Comparison of ENCODE assay signal across 9 mouse cellular contexts in genomic region chr5:105492367-105493246, GRCm38 (mm10). TPM values are rescaled to one million over a fixed set of nuclear protein-coding genes. Genes with fewer than 3 reads are reported as not detected.
A peak's percentile ranks its signal among the peaks of the same experiment; 100 is the strongest.
DNase-seq lines count a peak whose midpoint lies in the region; ATAC-seq lines count a peak whose summit lies in the region.
"Had no signal": no experiment of that assay in that cellular context is flagged by ENCODE, and none has a peak within 500 bp of the region (broad histone marks: within the 10 kb centered on the region; RNA-seq: fewer than 3 reads in every experiment).

No protein-coding gene starts in this region.

- peak overlapping the region; percentile 35 for H3K27ac ChIP-seq in hindbrain, embryonic 13.5 days
- H3K27ac ChIP-seq in hindbrain, embryonic 12.5 days = no peak overlapping the region
- no peak overlapping the region for H3K27ac ChIP-seq in kidney, embryonic 16.5 days (ENCODE audit: low read length)
- H3K27ac ChIP-seq in midbrain, embryonic 14.5 days (replicated peaks; ENCODE audit: low read depth, low read length) = no peak overlapping the region
- H3K27ac ChIP-seq: neural tube, embryonic 13.5 days had no signal

- H3K4me1 ChIP-seq in hindbrain, embryonic 13.5 days (replicated peaks) = peaks cover 38% of the 10 kb centered on the region
- peaks cover 31% of the 10 kb centered on the region for H3K4me1 ChIP-seq in hindbrain, embryonic 12.5 days
- peaks cover 22% of the 10 kb centered on the region; the same call in 1 of the 2 replicates for H3K4me1 ChIP-seq in kidney, embryonic 16.5 days (ENCODE audit: insufficient read depth, low read length)
- peaks cover 32% of the 10 kb centered on the region for H3K4me1 ChIP-seq in midbrain, embryonic 14.5 days (ENCODE audit: control insufficient read depth, insufficient read depth, low read length)

- peak; percentile 59 for DNase-seq in MEL-GATA-1-ER (ENCODE audit: extremely low read depth, low read depth)
- DNase-seq in midbrain, embryonic 14.5 days = peak; percentile 83
- DNase-seq in left cerebral cortex, postnatal 14 days (ENCODE audit: low spot score in 2 of 2) = no peak

- H3K4me3 ChIP-seq in hindbrain, embryonic 13.5 days = no peak overlapping the region
- H3K4me3 ChIP-seq in hindbrain, embryonic 12.5 days = no peak overlapping the region
- no peak overlapping the region for H3K4me3 ChIP-seq in kidney, embryonic 16.5 days (ENCODE audit: low read length)
- H3K4me3 ChIP-seq in midbrain, embryonic 14.5 days (replicated peaks; ENCODE audit: low read depth, low read length) = no peak overlapping the region
- H3K4me3 ChIP-seq: neural tube, embryonic 13.5 days had no signal

- ATAC-seq in hindbrain, embryonic 13.5 days (ENCODE audit: low FRiP score) = peak; percentile 28; the same call in 1 of the 2 replicates
- ATAC-seq in hindbrain, embryonic 12.5 days (ENCODE audit: low FRiP score) = no peak
- peak; percentile 16 for ATAC-seq in common myeloid progenitor, adult 5-6 weeks (replicated peaks; ENCODE audit: low read depth, poor library complexity, severe bottlenecking)
- ATAC-seq in kidney, embryonic 16.5 days (ENCODE audit: low FRiP score, low TSS enrichment) = 0 out of 2 replicates have a peak, but pooled peaks have one; percentile 44
- ATAC-seq in midbrain, embryonic 14.5 days (ENCODE audit: low FRiP score, low TSS enrichment) = peak; percentile 49; the same call in 1 of the 2 replicates
- ATAC-seq in frontal cortex, adult (ENCODE audit: low TSS enrichment) = no peak

- H3K9me3 ChIP-seq in hindbrain, embryonic 13.5 days = no peaks in the 10 kb centered on the region
- H3K9me3 ChIP-seq in hindbrain, embryonic 12.5 days (replicated peaks) = no peaks in the 10 kb centered on the region
- no peaks in the 10 kb centered on the region for H3K9me3 ChIP-seq in kidney, embryonic 16.5 days (ENCODE audit: low read length)
- no peaks in the 10 kb centered on the region for H3K9me3 ChIP-seq in midbrain, embryonic 14.5 days (ENCODE audit: control insufficient read depth, low read length)
- H3K9me3 ChIP-seq: neural tube, embryonic 13.5 days had no signal

- H3K4me2 ChIP-seq in hindbrain, embryonic 13.5 days = no peak overlapping the region
- H3K4me2 ChIP-seq in hindbrain, embryonic 12.5 days (replicated peaks) = no peak overlapping the region
- no peak overlapping the region for H3K4me2 ChIP-seq in kidney, embryonic 16.5 days (replicated peaks; ENCODE audit: low read depth, low read length)
- H3K4me2 ChIP-seq in midbrain, embryonic 14.5 days (ENCODE audit: low read length) = no peak overlapping the region
- H3K4me2 ChIP-seq: neural tube, embryonic 13.5 days had no signal

- H3K27me3 ChIP-seq in hindbrain, embryonic 13.5 days = peaks cover 18% of the 10 kb centered on the region
- H3K27me3 ChIP-seq in hindbrain, embryonic 12.5 days = peaks cover 4% of the 10 kb centered on the region
- H3K27me3 ChIP-seq in kidney, embryonic 16.5 days (ENCODE audit: insufficient read depth, low read length) = no peaks in the 10 kb centered on the region; the same call in 1 of the 2 replicates
- H3K27me3 ChIP-seq in midbrain, embryonic 14.5 days (ENCODE audit: control insufficient read depth, insufficient read depth, low read length) = no peaks in the 10 kb centered on the region

- H3K36me3 ChIP-seq in hindbrain, embryonic 13.5 days = peaks cover 15% of the 10 kb centered on the region
- no peaks in the 10 kb centered on the region; the same call in 1 of the 2 replicates for H3K36me3 ChIP-seq in hindbrain, embryonic 12.5 days
- H3K36me3 ChIP-seq in kidney, embryonic 16.5 days (ENCODE audit: insufficient read depth, low read length) = no peaks in the 10 kb centered on the region
- no peaks in the 10 kb centered on the region for H3K36me3 ChIP-seq in midbrain, embryonic 14.5 days (ENCODE audit: control insufficient read depth, insufficient read depth, low read length)

- WGBS in hindbrain, embryonic 13.5 days = 33% methylated on average over 10 of the region's 10 CpGs
- 36% methylated on average over 10 of the region's 10 CpGs for WGBS in hindbrain, embryonic 12.5 days
- WGBS in kidney, embryonic 16.5 days = 50% methylated on average over 10 of the region's 10 CpGs
- WGBS in midbrain, embryonic 14.5 days = 4% methylated on average over 10 of the region's 10 CpGs

- no peak overlapping the region for H3K9ac ChIP-seq in hindbrain, embryonic 13.5 days
- no peak overlapping the region for H3K9ac ChIP-seq in hindbrain, embryonic 12.5 days
- H3K9ac ChIP-seq in kidney, embryonic 16.5 days (replicated peaks; ENCODE audit: low read length) = no peak overlapping the region
- H3K9ac ChIP-seq in midbrain, embryonic 14.5 days (replicated peaks; ENCODE audit: low read length) = no peak overlapping the region; the same call in 1 of the 2 replicates
- H3K9ac ChIP-seq: neural tube, embryonic 13.5 days had no signal

- intact Hi-C loops in left cerebral cortex, postnatal 14 days (cut with DNase I) = loop anchor here (5.0 kb wide), 2 partner anchors 75 to 165 kb away; partner anchors contain the start of gene Lrrc8b

RNA-seq across cellular contexts. Expression of gene Lrrc8c, which starts 26.6 kb away (rescaled TPM):
- polyA plus RNA-seq in hindbrain, embryonic 13.5 days (2015; fragmentation: Nextera tagmentation; extraction: Ambion mirVana) = 11.8 and 14.0 TPM in 2 replicates
- polyA plus RNA-seq in hindbrain, embryonic 12.5 days (2016; fragmentation: Nextera tagmentation; extraction: Ambion mirVana) = 13.4 and 15.8 TPM in 2 replicates
- total RNA-seq in common myeloid progenitor, adult 5-6 weeks (2017) = 13.8 and 18.0 TPM in 2 replicates
- 14.3 and 15.4 TPM in 2 replicates for polyA plus RNA-seq in kidney, embryonic 16.5 days (2015; fragmentation: Nextera tagmentation; extraction: Ambion mirVana)
- polyA plus RNA-seq in midbrain, embryonic 14.5 days (2014; fragmentation: Nextera tagmentation; extraction: Ambion mirVana) = 13.0 and 16.7 TPM in 2 replicates
- total RNA-seq in left cerebral cortex, postnatal 14 days (2021) = 10 to 100 TPM; 28.2 to 36.4 TPM

Comparison
In these comparisons a context has a peak if more than half of its experiments do, and no peak if none do; other contexts are left out.
1. ATAC-seq: peak in hindbrain, embryonic 13.5 days (single experiment), common myeloid progenitor, adult 5-6 weeks (single experiment), kidney, embryonic 16.5 days (single experiment) and midbrain, embryonic 14.5 days (single experiment); none in hindbrain, embryonic 12.5 days (single experiment) and frontal cortex, adult (single experiment).
2. DNase-seq: peak in MEL-GATA-1-ER (single experiment) and midbrain, embryonic 14.5 days (single experiment); none in left cerebral cortex, postnatal 14 days (0 of 2).